Mouse (Mus musculus): ENCODE data around the gene Trim21. TPM values are rescaled to one million over a fixed set of nuclear protein-coding genes. Genes with fewer than 3 reads are reported as not detected.

Trim21 gene
- polyA plus RNA-seq, 1 experiment from 2014 or later = 0.37 TPM

GRCm38 (mm10) chr7:102511927-102512326 is 53.4 kb downstream of the Trim21 start:
- ATAC-seq (ENCODE audit: low read depth) = no peak
- Histone ChIP-seq H3K9me3 (replicated peaks; ENCODE audit: control insufficient read depth, low read length) (no peaks in the 10 kb centered on the region), H3K27ac (ENCODE audit: low read length) (no peak overlapping the region), H3K9ac (ENCODE audit: low read depth, low read length) (no peak overlapping the region), H3K36me3 (ENCODE audit: control insufficient read depth, insufficient read depth) (no peaks in the 10 kb centered on the region), H3K27me3 (ENCODE audit: control insufficient read depth, insufficient read depth, low read depth, low read length) (no peaks in the 10 kb centered on the region; the same call in 1 of the 2 replicates), H3K4me1 (ENCODE audit: control insufficient read depth, low read depth, low read length) (no peaks in the 10 kb centered on the region), H3K4me3 (ENCODE audit: low read depth, low read length) (no peak overlapping the region), H3K4me2 (ENCODE audit: low read depth, low read length) (no peak overlapping the region)
- 53% methylated on average over 10 of the region's 10 CpGs for WGBS (ENCODE audit: insufficient replicate concordance)

GRCm38 (mm10) chr7:102509726-102510125 is 55.6 kb downstream of the Trim21 start:
- WGBS (ENCODE audit: insufficient replicate concordance) = 62% methylated on average over 7 of the region's 7 CpGs
- ATAC-seq (ENCODE audit: low read depth) = no peak
- Histone ChIP-seq H3K27me3 (ENCODE audit: control insufficient read depth, insufficient read depth, low read depth, low read length) (no peaks in the 10 kb centered on the region; the same call in 1 of the 2 replicates), H3K36me3 (ENCODE audit: control insufficient read depth, insufficient read depth) (no peaks in the 10 kb centered on the region), H3K4me1 (ENCODE audit: control insufficient read depth, low read depth, low read length) (no peaks in the 10 kb centered on the region), H3K27ac (ENCODE audit: low read length) (no peak overlapping the region), H3K4me2 (ENCODE audit: low read depth, low read length) (no peak overlapping the region), H3K4me3 (ENCODE audit: low read depth, low read length) (no peak overlapping the region), H3K9ac (ENCODE audit: low read depth, low read length) (no peak overlapping the region), H3K9me3 (replicated peaks; ENCODE audit: control insufficient read depth, low read length) (no peaks in the 10 kb centered on the region)

DNA sequence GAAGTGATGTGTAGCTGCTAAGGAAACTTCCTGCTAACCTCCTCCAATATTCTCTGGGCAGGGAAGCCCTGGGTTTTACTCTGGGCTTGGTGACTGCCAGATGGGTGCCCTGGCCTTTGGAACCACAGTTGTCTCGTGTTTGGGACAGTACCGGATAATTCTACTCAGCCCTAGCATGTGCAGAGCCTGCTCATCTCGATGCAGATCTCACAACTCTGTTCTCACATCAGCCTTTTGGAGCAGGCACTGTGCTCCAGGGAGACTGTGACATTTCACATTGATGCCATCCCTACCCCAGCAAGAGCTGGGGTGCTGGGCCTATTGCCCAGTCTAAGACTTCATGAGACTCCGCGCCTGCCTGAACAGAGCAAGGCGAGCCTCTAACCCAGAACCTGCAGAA is 56.6 kb downstream of the Trim21 start:
- Histone ChIP-seq H3K36me3 (ENCODE audit: control insufficient read depth, insufficient read depth) (no peaks in the 10 kb centered on the region), H3K4me3 (ENCODE audit: low read depth, low read length) (no peak overlapping the region), H3K9me3 (replicated peaks; ENCODE audit: control insufficient read depth, low read length) (no peaks in the 10 kb centered on the region), H3K27ac (ENCODE audit: low read length) (no peak overlapping the region), H3K4me1 (ENCODE audit: control insufficient read depth, low read depth, low read length) (no peaks in the 10 kb centered on the region), H3K4me2 (ENCODE audit: low read depth, low read length) (no peak overlapping the region), H3K27me3 (ENCODE audit: control insufficient read depth, insufficient read depth, low read depth, low read length) (no peaks in the 10 kb centered on the region; the same call in 1 of the 2 replicates), H3K9ac (ENCODE audit: low read depth, low read length) (no peak overlapping the region)
- 76% methylated on average over 6 of the region's 6 CpGs for WGBS (ENCODE audit: insufficient replicate concordance)
- ATAC-seq (ENCODE audit: low read depth) = no peak

DNA sequence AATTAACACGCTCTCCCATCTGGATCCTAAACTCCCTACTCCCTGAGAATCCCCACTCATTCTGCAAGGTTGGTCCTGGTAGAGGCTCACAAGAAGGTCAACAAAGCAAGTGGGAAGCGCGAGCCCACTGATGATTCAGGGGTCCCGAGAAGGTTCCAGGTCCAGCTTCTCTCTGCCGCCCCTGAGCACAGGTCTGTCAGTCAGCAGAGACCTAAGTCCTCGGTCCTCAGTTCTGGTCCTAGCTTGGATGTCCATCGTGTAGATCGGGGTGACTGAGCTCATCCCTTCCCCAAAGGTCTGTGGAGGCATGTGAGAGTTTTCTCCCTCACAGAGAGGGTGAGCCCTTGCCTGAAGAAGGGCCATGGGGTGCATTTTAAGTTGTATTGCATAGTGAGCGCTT is 57.2 kb downstream of the Trim21 start:
- WGBS (ENCODE audit: insufficient replicate concordance) = 59% methylated on average over 9 of the region's 9 CpGs
- no peak overlapping the region for H3K4me3 ChIP-seq (ENCODE audit: low read depth, low read length)
- H3K4me2 ChIP-seq (ENCODE audit: low read depth, low read length) = no peak overlapping the region
- H3K4me1 ChIP-seq (ENCODE audit: control insufficient read depth, low read depth, low read length) = no peaks in the 10 kb centered on the region
- ATAC-seq (ENCODE audit: low read depth) = no peak
- H3K9ac ChIP-seq (ENCODE audit: low read depth, low read length) = no peak overlapping the region
- no peaks in the 10 kb centered on the region for H3K36me3 ChIP-seq (ENCODE audit: control insufficient read depth, insufficient read depth)
- no peak overlapping the region for H3K27ac ChIP-seq (ENCODE audit: low read length)
- H3K9me3 ChIP-seq (replicated peaks; ENCODE audit: control insufficient read depth, low read length) = no peaks in the 10 kb centered on the region
- H3K27me3 ChIP-seq (ENCODE audit: control insufficient read depth, insufficient read depth, low read depth, low read length) = no peaks in the 10 kb centered on the region; the same call in 1 of the 2 replicates

Other genes starting within 250 kb of the Trim21 start
- gene Rrm1, start 123.8 kb downstream of the Trim21 start, polyA plus RNA-seq (2015; fragmentation: Nextera tagmentation; extraction: Ambion mirVana) = 153 and 174 TPM in 2 replicates
- 0.30 and 0.43 TPM in 2 replicates for gene Olfr543, start 83.8 kb downstream of the Trim21 start, polyA plus RNA-seq (2015; fragmentation: Nextera tagmentation; extraction: Ambion mirVana)
- 0.05 and 0.08 TPM in 2 replicates for gene Olfr544, start 77.2 kb downstream of the Trim21 start, polyA plus RNA-seq (2015; fragmentation: Nextera tagmentation; extraction: Ambion mirVana)
- gene Olfr545, start 65.9 kb downstream of the Trim21 start, polyA plus RNA-seq (2015; fragmentation: Nextera tagmentation; extraction: Ambion mirVana) = not detected in 2 replicates
- not detected in 2 replicates for gene Olfr547, start 30.7 kb downstream of the Trim21 start, polyA plus RNA-seq (2015; fragmentation: Nextera tagmentation; extraction: Ambion mirVana)
- not detected in 2 replicates for gene Olfr548-ps1, start 24.6 kb downstream of the Trim21 start, polyA plus RNA-seq (2015; fragmentation: Nextera tagmentation; extraction: Ambion mirVana)
- gene Olfr549, start 15.6 kb downstream of the Trim21 start, polyA plus RNA-seq (2015; fragmentation: Nextera tagmentation; extraction: Ambion mirVana) = not detected in 2 replicates
- gene Olfr550, start 6.0 kb upstream of the Trim21 start, polyA plus RNA-seq (2015; fragmentation: Nextera tagmentation; extraction: Ambion mirVana) = not detected in 2 replicates
- gene Olfr551, start 26.4 kb upstream of the Trim21 start, polyA plus RNA-seq (2015; fragmentation: Nextera tagmentation; extraction: Ambion mirVana) = not detected in 2 replicates
- not detected in 2 replicates for gene Olfr552, start 32.3 kb upstream of the Trim21 start, polyA plus RNA-seq (2015; fragmentation: Nextera tagmentation; extraction: Ambion mirVana)
- not detected in 2 replicates for gene Olfr553, start 52.7 kb upstream of the Trim21 start, polyA plus RNA-seq (2015; fragmentation: Nextera tagmentation; extraction: Ambion mirVana)
- not detected in 2 replicates for gene Olfr554, start 72.9 kb upstream of the Trim21 start, polyA plus RNA-seq (2015; fragmentation: Nextera tagmentation; extraction: Ambion mirVana)
- not detected in 2 replicates for gene Olfr555, start 93.3 kb upstream of the Trim21 start, polyA plus RNA-seq (2015; fragmentation: Nextera tagmentation; extraction: Ambion mirVana)
- gene Olfr556, start 99.4 kb upstream of the Trim21 start, polyA plus RNA-seq (2015; fragmentation: Nextera tagmentation; extraction: Ambion mirVana) = not detected in 2 replicates
- gene Trim68, start 121.8 kb upstream of the Trim21 start, polyA plus RNA-seq (2015; fragmentation: Nextera tagmentation; extraction: Ambion mirVana) = 1.1 and 1.5 TPM in 2 replicates
- not detected in 2 replicates for gene Olfr557, start 130.4 kb upstream of the Trim21 start, polyA plus RNA-seq (2015; fragmentation: Nextera tagmentation; extraction: Ambion mirVana)
- gene Olfr558, start 136.7 kb upstream of the Trim21 start, polyA plus RNA-seq (2015; fragmentation: Nextera tagmentation; extraction: Ambion mirVana) = not detected in 2 replicates
- not detected in 2 replicates for gene Olfr33, start 153.6 kb upstream of the Trim21 start, polyA plus RNA-seq (2015; fragmentation: Nextera tagmentation; extraction: Ambion mirVana)
- gene Olfr559, start 162.0 kb upstream of the Trim21 start, polyA plus RNA-seq (2015; fragmentation: Nextera tagmentation; extraction: Ambion mirVana) = not detected in 2 replicates
- not detected in 2 replicates for gene Olfr560, start 193.9 kb upstream of the Trim21 start, polyA plus RNA-seq (2015; fragmentation: Nextera tagmentation; extraction: Ambion mirVana)
- gene Olfr78, start 194.0 kb upstream of the Trim21 start, polyA plus RNA-seq (2015; fragmentation: Nextera tagmentation; extraction: Ambion mirVana) = 0.02 and 0.04 TPM in 2 replicates
- not detected in 2 replicates for gene Olfr561, start 205.7 kb upstream of the Trim21 start, polyA plus RNA-seq (2015; fragmentation: Nextera tagmentation; extraction: Ambion mirVana)
- gene Olfr564, start 238.0 kb upstream of the Trim21 start, polyA plus RNA-seq (2015; fragmentation: Nextera tagmentation; extraction: Ambion mirVana) = not detected in 2 replicates